Mouse (Mus musculus): Measurements from ENCODE around the gene Atp6v0a1. TPM values are rescaled to one million over a fixed set of nuclear protein-coding genes. Genes with fewer than 3 reads are reported as not detected.
A peak's percentile ranks its signal among the peaks of the same experiment; 100 is the strongest.

Gene Atp6v0a1
- total and polyA plus RNA-seq, 3 experiments = 14.1 to 63.4 (median 36.1) TPM

GRCm38 (mm10) chr11:101051617-101052016, 42.4 kb downstream of the Atp6v0a1 start:
- dilution Hi-C loops (cut with MboI; ENCODE audit: extremely low pct_ligation_motif_present, extremely low pct_unique_long_range_greater_than_20kb, low sequenced_read_pairs) = no loop called here
- DNase-seq (ENCODE audit: extremely low read depth) = no peak
- H3K27ac ChIP-seq (ENCODE audit: insufficient read depth, low read depth) = no peak overlapping the region
- H3K9me3 ChIP-seq (replicated peaks; ENCODE audit: low read length) = peaks cover 12% of the 10 kb centered on the region
- no peak overlapping the region for H3K9ac ChIP-seq (ENCODE audit: insufficient read depth, low read depth)
- no peak for TF ChIP-seq ELF1 (IDR thresholded peaks at IDR 0.05; ENCODE audit: low read depth, low read length)
- TF ChIP-seq MXI1 (IDR thresholded peaks at IDR 0.05; ENCODE audit: low read depth, low read length) = no peak
- TF ChIP-seq RAD21 (IDR thresholded peaks at IDR 0.05; ENCODE audit: low read depth, low read length) = no peak
- TF ChIP-seq USF2 (conservative IDR thresholded peaks at IDR 0.05; ENCODE audit: low read depth, low read length) = no peak
- TF ChIP-seq CHD1 (IDR thresholded peaks at IDR 0.05; ENCODE audit: low read depth, low read length) = no peak
- no peak for TF ChIP-seq SIN3A (IDR thresholded peaks at IDR 0.05; ENCODE audit: low read length)
- TF ChIP-seq PAX5 (IDR thresholded peaks at IDR 0.05; ENCODE audit: low read length) = no peak
- TF ChIP-seq SMC3 (IDR thresholded peaks at IDR 0.05; ENCODE audit: low read depth, low read length) = no peak
- TF ChIP-seq KAT2A (IDR thresholded peaks at IDR 0.05; ENCODE audit: insufficient replicate concordance, low read length) = no peak
- no peak for TF ChIP-seq POLR2A (IDR thresholded peaks at IDR 0.05; ENCODE audit: low read depth, low read length)
- TF ChIP-seq MAFK (IDR thresholded peaks at IDR 0.05; ENCODE audit: insufficient replicate concordance, low read length) = no peak
- H3K27me3 ChIP-seq (replicated peaks) = no peaks in the 10 kb centered on the region
- H3K36me3 ChIP-seq (replicated peaks in 1 of 2; ENCODE audit: control insufficient read depth in 1 of 2, insufficient read depth in 1 of 2, low read length in 1 of 2) = peaks cover 89 to 99% of the 10 kb centered on the region in 2 experiments
- H3K4me2 ChIP-seq (ENCODE audit: insufficient read depth, low read depth, poor library complexity, severe bottlenecking) = no peak overlapping the region
- H3K79me2 ChIP-seq (replicated peaks; ENCODE audit: control insufficient read depth, extremely low read depth, insufficient read depth, poor library complexity, severe bottlenecking) = no peaks in the 10 kb centered on the region
- H3K4me3 ChIP-seq (replicated peaks in 1 of 3; ENCODE audit: low read depth in 2 of 3, low read length in 2 of 3, poor library complexity in 1 of 3) = no peak overlapping the region
- no peaks in the 10 kb centered on the region for H3K4me1 ChIP-seq (ENCODE audit: control insufficient read depth in 1 of 2, insufficient read depth in 2 of 2)
- in situ Hi-C loops (cut with MboI; ENCODE audit: low pct_ligation_motif_present, low pct_unique_long_range_greater_than_20kb, low sequenced_read_pairs) = no loop called here

GRCm38 (mm10) chr11:101052751-101053473, 43.7 kb downstream of the Atp6v0a1 start:
- H3K79me2 ChIP-seq (replicated peaks; ENCODE audit: control insufficient read depth, extremely low read depth, insufficient read depth, poor library complexity, severe bottlenecking) = no peaks in the 10 kb centered on the region
- peaks cover 12% of the 10 kb centered on the region for H3K9me3 ChIP-seq (replicated peaks; ENCODE audit: low read length)
- no peak overlapping the region for H3K4me3 ChIP-seq (replicated peaks in 1 of 3; ENCODE audit: low read depth in 2 of 3, low read length in 2 of 3, poor library complexity in 1 of 3)
- no peaks in the 10 kb centered on the region for H3K4me1 ChIP-seq (ENCODE audit: control insufficient read depth in 1 of 2, insufficient read depth in 2 of 2)
- peaks cover 88 to 99% of the 10 kb centered on the region in 2 experiments for H3K36me3 ChIP-seq (replicated peaks in 1 of 2; ENCODE audit: control insufficient read depth in 1 of 2, insufficient read depth in 1 of 2, low read length in 1 of 2)
- no peak for DNase-seq (ENCODE audit: extremely low read depth)
- in situ Hi-C loops (cut with MboI; ENCODE audit: low pct_ligation_motif_present, low pct_unique_long_range_greater_than_20kb, low sequenced_read_pairs) (no loop called here), dilution Hi-C loops (cut with MboI; ENCODE audit: extremely low pct_ligation_motif_present, extremely low pct_unique_long_range_greater_than_20kb, low sequenced_read_pairs) (no loop called here)
- no peak overlapping the region for H3K27ac ChIP-seq (ENCODE audit: insufficient read depth, low read depth)
- no peak overlapping the region for H3K4me2 ChIP-seq (ENCODE audit: insufficient read depth, low read depth, poor library complexity, severe bottlenecking)
- H3K9ac ChIP-seq (ENCODE audit: insufficient read depth, low read depth) = no peak overlapping the region
- no peaks in the 10 kb centered on the region for H3K27me3 ChIP-seq (replicated peaks)
- no peak for TF ChIP-seq JUND (conservative IDR thresholded peaks at IDR 0.05; ENCODE audit: low read depth, low read length)
- no peak for TF ChIP-seq SIN3A (IDR thresholded peaks at IDR 0.05; ENCODE audit: low read length)

GRCm38 (mm10) chr11:101053974-101054373, 44.7 kb downstream of the Atp6v0a1 start:
- dilution Hi-C loops (cut with MboI; ENCODE audit: extremely low pct_ligation_motif_present, extremely low pct_unique_long_range_greater_than_20kb, low sequenced_read_pairs) = no loop called here
- TF ChIP-seq USF2 (conservative IDR thresholded peaks at IDR 0.05; ENCODE audit: low read depth, low read length) = no peak
- no peak for TF ChIP-seq ZNF384 (IDR thresholded peaks at IDR 0.05; ENCODE audit: low read depth, low read length)
- no peak for TF ChIP-seq E2F4 (IDR thresholded peaks at IDR 0.05; ENCODE audit: insufficient replicate concordance, low read depth, low read length)
- TF ChIP-seq RAD21 (IDR thresholded peaks at IDR 0.05; ENCODE audit: low read depth, low read length) = peak; percentile 61
- no peak for TF ChIP-seq UBTF (IDR thresholded peaks at IDR 0.05; ENCODE audit: low read depth, low read length)
- no peak for TF ChIP-seq CHD2 (IDR thresholded peaks at IDR 0.05; ENCODE audit: low read length)
- no peak for TF ChIP-seq USF1 (IDR thresholded peaks at IDR 0.05; ENCODE audit: low read depth, low read length)
- TF ChIP-seq ZC3H11A (IDR thresholded peaks at IDR 0.05; ENCODE audit: low read depth, low read length) = no peak
- no peak for TF ChIP-seq MAFK (IDR thresholded peaks at IDR 0.05; ENCODE audit: insufficient replicate concordance, low read length)
- peak; percentile 61 for TF ChIP-seq SMC3 (IDR thresholded peaks at IDR 0.05; ENCODE audit: low read depth, low read length)
- TF ChIP-seq SIN3A (IDR thresholded peaks at IDR 0.05; ENCODE audit: low read length) = no peak
- TF ChIP-seq CTCF (conservative IDR thresholded peaks at IDR 0.05 in 1 of 2, IDR thresholded peaks at IDR 0.05 in 1 of 2; ENCODE audit: low read depth in 2 of 2, low read length in 2 of 2) = peak; percentile 47 to 68; a peak in 3 of 4 replicates
- in situ Hi-C loops (cut with MboI; ENCODE audit: low pct_ligation_motif_present, low pct_unique_long_range_greater_than_20kb, low sequenced_read_pairs) = no loop called here
- no peak overlapping the region for H3K27ac ChIP-seq (ENCODE audit: insufficient read depth, low read depth)
- peaks cover 87 to 99% of the 10 kb centered on the region in 2 experiments for H3K36me3 ChIP-seq (replicated peaks in 1 of 2; ENCODE audit: control insufficient read depth in 1 of 2, insufficient read depth in 1 of 2, low read length in 1 of 2)
- peaks cover 1 to 9% of the 10 kb centered on the region in 2 experiments; a peak in 2 of 4 replicates for H3K4me1 ChIP-seq (ENCODE audit: control insufficient read depth in 1 of 2, insufficient read depth in 2 of 2)
- H3K79me2 ChIP-seq (replicated peaks; ENCODE audit: control insufficient read depth, extremely low read depth, insufficient read depth, poor library complexity, severe bottlenecking) = no peaks in the 10 kb centered on the region
- H3K4me2 ChIP-seq (ENCODE audit: insufficient read depth, low read depth, poor library complexity, severe bottlenecking) = no peak overlapping the region
- no peak overlapping the region for H3K4me3 ChIP-seq (replicated peaks in 1 of 3; ENCODE audit: low read depth in 2 of 3, low read length in 2 of 3, poor library complexity in 1 of 3)
- H3K9me3 ChIP-seq (replicated peaks; ENCODE audit: low read length) = peaks cover 12% of the 10 kb centered on the region
- no peaks in the 10 kb centered on the region for H3K27me3 ChIP-seq (replicated peaks)
- no peak overlapping the region for H3K9ac ChIP-seq (ENCODE audit: insufficient read depth, low read depth)
- DNase-seq (ENCODE audit: extremely low read depth) = peak; percentile 30

All from CH12.LX (cell line).